Mouse (Mus musculus): Measurements from ENCODE around the gene Dip2b. TPM values are rescaled to one million over a fixed set of nuclear protein-coding genes. Genes with fewer than 3 reads are reported as not detected.

The Dip2b gene
- polyA plus RNA-seq, 1 experiment from 2014 or later: 18.8 TPM

DNA sequence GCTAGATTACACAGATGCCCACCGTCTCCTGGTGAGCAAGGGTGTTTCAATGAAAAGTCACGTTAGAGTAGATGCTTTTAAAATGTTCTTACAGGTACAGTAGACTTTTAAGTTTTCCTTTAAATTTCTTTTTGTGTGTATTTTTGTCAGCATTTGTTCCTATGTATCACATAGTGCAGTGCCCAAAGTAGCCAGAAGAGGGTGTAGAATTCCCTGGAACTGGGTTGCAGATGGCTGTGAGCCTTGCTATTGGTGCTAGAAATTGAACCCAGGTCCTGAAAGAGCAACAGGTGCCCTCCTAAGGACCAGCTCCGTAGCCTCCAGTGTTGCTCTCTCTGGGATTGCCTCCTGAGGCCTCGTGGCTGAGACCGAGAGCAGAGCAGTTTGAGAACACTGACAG, 150.1 kb downstream of the Dip2b start:
- Histone ChIP-seq H3K9ac (no peak overlapping the region), H3K4me1 (no peaks in the 10 kb centered on the region), H3K27me3 (no peaks in the 10 kb centered on the region), H3K27ac (no peak overlapping the region), H3K36me3 (ENCODE audit: poor library complexity, severe bottlenecking) (peaks cover 87% of the 10 kb centered on the region), H3K4me3 (no peak overlapping the region), H3K4me2 (no peak overlapping the region), H3K9me3 (replicated peaks) (no peaks in the 10 kb centered on the region)
- ATAC-seq: no peak
- WGBS: 94% methylated on average over 5 of the region's 5 CpGs

DNA sequence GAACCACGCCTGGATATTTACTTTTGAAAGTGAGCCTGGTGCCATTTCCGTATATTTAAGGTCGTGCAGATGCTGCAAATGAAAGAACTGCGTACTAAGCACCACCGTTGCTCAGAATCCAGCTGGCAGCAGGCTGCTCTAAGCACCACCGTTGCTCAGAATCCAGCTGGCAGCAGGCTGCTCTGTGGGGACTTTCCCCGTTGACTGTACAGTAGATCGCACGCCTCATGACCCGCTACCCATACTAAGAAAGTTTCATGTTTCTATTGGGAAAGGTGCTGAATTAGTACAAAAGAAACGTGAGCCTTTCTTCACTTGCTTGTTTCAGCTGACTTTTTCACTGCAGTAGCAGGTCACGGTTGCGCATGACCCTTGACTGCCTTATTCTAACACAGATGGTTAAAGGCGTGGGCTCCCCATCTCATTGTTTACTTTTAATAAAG, 150.5 kb downstream of the Dip2b start:
- H3K4me3 ChIP-seq: no peak overlapping the region
- no peaks in the 10 kb centered on the region for H3K4me1 ChIP-seq
- WGBS: 87% methylated on average over 14 of the region's 14 CpGs
- H3K4me2 ChIP-seq: no peak overlapping the region
- H3K27me3 ChIP-seq: no peaks in the 10 kb centered on the region
- peaks cover 87% of the 10 kb centered on the region for H3K36me3 ChIP-seq (ENCODE audit: poor library complexity, severe bottlenecking)
- ATAC-seq: no peak
- H3K9ac ChIP-seq: no peak overlapping the region
- H3K27ac ChIP-seq: no peak overlapping the region
- H3K9me3 ChIP-seq (replicated peaks): no peaks in the 10 kb centered on the region

DNA sequence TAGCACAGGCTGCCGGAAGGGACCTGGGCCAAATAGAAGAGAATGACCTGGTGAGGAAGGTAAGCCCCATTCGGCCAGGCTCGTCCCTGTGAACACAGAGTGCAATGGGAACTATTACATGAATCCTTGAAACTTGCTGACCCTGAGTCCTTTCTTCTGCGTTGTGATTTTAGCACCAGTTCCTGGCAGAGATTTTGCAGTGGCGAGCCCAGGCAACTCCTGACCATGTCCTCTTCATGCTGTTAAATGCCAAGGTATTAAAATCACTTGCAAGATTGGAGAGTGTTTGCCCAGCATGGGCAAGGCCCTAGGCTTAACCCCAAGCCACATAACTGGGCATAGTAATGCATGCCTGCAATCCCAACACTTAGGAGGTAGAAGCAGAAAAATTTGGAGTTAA, 151.6 kb downstream of the Dip2b start:
- H3K27me3 ChIP-seq: no peaks in the 10 kb centered on the region
- no peaks in the 10 kb centered on the region for H3K9me3 ChIP-seq (replicated peaks)

DNA sequence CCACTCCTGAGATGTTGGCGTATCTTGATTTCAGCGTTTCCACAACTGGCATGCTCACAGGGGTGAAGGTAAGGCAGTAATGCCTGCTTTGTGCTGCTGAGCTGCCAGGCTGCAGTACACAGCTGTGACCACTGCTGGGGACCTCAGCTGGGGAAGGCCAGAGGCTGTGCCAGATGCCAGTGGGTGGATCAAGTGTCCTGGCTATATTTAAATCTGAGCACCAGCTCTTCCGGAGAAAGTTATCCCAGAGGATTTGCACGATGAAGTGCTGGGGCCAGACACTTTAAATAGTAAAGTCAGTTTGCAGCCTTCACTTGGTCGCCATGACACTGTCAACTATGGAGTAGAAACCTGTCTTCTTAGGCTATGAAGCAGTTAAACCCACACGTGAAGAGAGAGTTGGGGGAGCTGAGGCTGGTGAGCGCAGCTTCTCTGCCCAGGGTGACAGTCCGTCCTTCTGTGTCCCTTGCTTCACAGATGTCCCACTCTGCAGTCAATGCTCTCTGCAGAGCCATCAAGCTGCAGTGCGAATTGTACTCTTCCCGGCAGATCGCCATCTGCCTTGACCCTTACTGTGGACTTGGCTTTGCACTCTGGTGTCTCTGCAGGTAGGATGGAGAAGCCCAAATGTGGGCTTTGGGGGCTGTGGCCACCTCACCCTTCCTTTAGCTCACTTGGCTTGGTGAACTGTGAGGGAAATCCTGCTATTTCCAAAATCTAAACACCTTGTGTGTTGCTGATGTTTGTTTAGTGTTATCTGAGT, 160.7 kb downstream of the Dip2b start:
- Histone ChIP-seq H3K4me3 (no peak overlapping the region), H3K27ac (no peak overlapping the region), H3K36me3 (ENCODE audit: poor library complexity, severe bottlenecking) (peaks cover 93% of the 10 kb centered on the region), H3K9me3 (replicated peaks) (no peaks in the 10 kb centered on the region), H3K4me1 (no peaks in the 10 kb centered on the region), H3K4me2 (no peak overlapping the region), H3K9ac (no peak overlapping the region), H3K27me3 (no peaks in the 10 kb centered on the region)
- no peak for ATAC-seq
- WGBS: 92% methylated on average over 11 of the region's 11 CpGs

More for the DNA sequence above, 151.6 kb downstream of the Dip2b start:
- peaks cover 87% of the 10 kb centered on the region for H3K36me3 ChIP-seq (ENCODE audit: poor library complexity, severe bottlenecking)
- no peak overlapping the region for H3K9ac ChIP-seq
- no peak overlapping the region for H3K4me2 ChIP-seq
- WGBS: 96% methylated on average over 5 of the region's 5 CpGs
- H3K4me1 ChIP-seq: no peaks in the 10 kb centered on the region
- no peak overlapping the region for H3K27ac ChIP-seq
- ATAC-seq: no peak
- no peak overlapping the region for H3K4me3 ChIP-seq

DNA sequence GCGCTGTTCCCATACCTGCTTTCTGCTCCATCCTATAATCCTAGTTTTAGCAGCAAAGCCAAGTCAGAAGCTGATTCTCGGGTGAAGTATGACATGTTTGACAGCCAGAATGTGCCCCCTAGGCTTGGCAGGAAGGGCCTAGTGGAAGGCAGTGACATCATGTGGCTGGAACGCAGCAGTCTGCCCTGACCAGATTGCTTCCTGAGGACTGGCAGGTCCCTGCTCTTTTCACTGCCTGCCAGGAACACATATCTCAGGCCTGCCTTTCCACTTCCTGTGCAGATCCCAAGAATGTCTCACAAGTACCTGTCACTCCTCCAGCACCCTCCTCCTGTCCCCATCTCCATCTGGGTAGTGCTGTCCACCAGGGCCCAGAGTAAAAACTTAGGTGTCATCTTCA, 161.3 kb downstream of the Dip2b start:
- H3K27ac ChIP-seq: no peak overlapping the region
- no peak for ATAC-seq
- no peaks in the 10 kb centered on the region for H3K27me3 ChIP-seq
- no peak overlapping the region for H3K9ac ChIP-seq
- H3K9me3 ChIP-seq (replicated peaks): no peaks in the 10 kb centered on the region
- no peak overlapping the region for H3K4me2 ChIP-seq
- H3K4me1 ChIP-seq: no peaks in the 10 kb centered on the region
- no peak overlapping the region for H3K4me3 ChIP-seq
- 87% methylated on average over 3 of the region's 3 CpGs for WGBS
- H3K36me3 ChIP-seq (ENCODE audit: poor library complexity, severe bottlenecking): peaks cover 93% of the 10 kb centered on the region

DNA sequence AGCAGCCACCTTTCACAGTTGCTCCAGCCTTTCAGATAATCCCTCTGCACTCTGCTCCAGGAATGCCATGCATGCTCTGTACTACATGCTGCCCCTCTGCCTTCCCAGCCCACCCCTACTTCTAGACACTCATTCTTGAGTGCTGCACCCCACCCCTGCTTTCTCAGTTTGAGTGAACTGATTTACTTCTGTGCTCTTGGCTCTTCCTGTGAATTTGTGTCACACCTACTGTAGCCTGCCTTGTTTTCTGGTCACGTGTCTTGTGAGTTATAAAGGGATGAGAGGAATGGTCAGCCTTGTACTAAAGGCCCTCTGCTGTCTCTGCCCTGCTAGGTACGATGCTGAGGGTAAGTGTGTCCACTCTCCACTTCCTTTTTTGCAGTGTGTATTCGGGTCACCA, 163.3 kb downstream of the Dip2b start:
- Histone ChIP-seq H3K9me3 (replicated peaks) (no peaks in the 10 kb centered on the region), H3K36me3 (ENCODE audit: poor library complexity, severe bottlenecking) (peaks cover 95% of the 10 kb centered on the region), H3K27ac (no peak overlapping the region), H3K27me3 (no peaks in the 10 kb centered on the region), H3K4me3 (no peak overlapping the region), H3K9ac (no peak overlapping the region), H3K4me1 (no peaks in the 10 kb centered on the region), H3K4me2 (no peak overlapping the region)
- 87% methylated on average over 3 of the region's 3 CpGs for WGBS
- ATAC-seq: no peak

DNA sequence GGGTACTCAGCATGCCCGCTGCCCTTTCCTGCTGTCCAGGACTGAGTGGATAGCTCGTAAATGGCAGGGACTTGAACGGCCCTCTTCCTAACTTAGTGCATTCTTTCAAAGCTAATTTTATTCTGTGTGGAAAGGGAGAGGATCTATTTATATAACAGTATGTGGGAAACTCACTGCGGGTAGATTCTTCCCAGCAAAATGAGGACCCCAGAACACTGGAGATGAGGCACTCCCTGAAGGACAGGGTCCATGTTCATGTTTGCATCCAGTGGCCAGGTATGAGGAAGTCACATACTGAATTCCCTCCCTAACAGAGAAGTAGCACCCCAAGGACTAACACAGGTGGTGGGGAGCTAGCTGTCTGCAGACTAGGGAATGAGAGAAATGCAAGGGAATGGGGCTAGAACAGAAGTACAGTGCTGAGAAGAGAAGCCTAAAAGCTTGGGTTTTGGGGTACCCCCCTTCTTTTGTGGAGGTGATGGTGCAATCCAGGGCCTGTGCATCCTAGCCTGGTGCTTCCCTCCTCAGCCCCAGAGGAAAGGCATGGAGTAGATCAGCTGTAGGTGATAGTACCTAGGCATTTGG, 164.1 kb downstream of the Dip2b start:
- Histone ChIP-seq H3K4me3 (no peak overlapping the region), H3K4me2 (no peak overlapping the region), H3K36me3 (ENCODE audit: poor library complexity, severe bottlenecking) (peaks cover 95% of the 10 kb centered on the region), H3K9ac (peak overlapping the region; percentile 18; the same call in 1 of the 2 replicates), H3K27ac (no peak overlapping the region), H3K4me1 (no peaks in the 10 kb centered on the region), H3K27me3 (no peaks in the 10 kb centered on the region), H3K9me3 (replicated peaks) (no peaks in the 10 kb centered on the region)
- WGBS: 94% methylated on average over 4 of the region's 4 CpGs
- no peak for ATAC-seq

DNA sequence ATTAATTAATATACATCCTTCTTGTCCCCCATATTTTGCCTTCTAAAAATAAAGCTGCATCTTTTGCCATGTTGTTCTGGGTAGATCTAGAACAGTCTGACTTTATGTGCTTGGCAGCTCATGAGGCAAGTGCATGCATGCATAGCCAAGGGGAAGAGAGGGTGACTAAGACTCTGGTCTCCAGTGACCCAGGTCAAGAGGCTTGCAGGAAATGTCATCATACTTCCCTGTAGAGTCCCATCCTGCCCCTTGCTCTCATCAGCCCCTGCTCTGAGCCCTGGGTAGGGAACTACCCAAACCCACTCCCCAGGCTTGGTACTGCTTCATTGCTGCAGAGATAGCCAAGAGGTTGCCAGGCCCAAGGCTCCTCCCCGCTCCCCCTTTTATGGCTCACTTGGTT, 166.1 kb downstream of the Dip2b start:
- H3K4me3 ChIP-seq: no peak overlapping the region
- H3K4me1 ChIP-seq: no peaks in the 10 kb centered on the region
- H3K27me3 ChIP-seq: no peaks in the 10 kb centered on the region
- H3K36me3 ChIP-seq (ENCODE audit: poor library complexity, severe bottlenecking): peaks cover 94% of the 10 kb centered on the region
- no peak overlapping the region for H3K4me2 ChIP-seq
- WGBS: 100% methylated on average over 1 of the region's 1 CpGs
- H3K9ac ChIP-seq: no peak overlapping the region
- H3K27ac ChIP-seq: no peak overlapping the region
- H3K9me3 ChIP-seq (replicated peaks): no peaks in the 10 kb centered on the region
- no peak for ATAC-seq

DNA sequence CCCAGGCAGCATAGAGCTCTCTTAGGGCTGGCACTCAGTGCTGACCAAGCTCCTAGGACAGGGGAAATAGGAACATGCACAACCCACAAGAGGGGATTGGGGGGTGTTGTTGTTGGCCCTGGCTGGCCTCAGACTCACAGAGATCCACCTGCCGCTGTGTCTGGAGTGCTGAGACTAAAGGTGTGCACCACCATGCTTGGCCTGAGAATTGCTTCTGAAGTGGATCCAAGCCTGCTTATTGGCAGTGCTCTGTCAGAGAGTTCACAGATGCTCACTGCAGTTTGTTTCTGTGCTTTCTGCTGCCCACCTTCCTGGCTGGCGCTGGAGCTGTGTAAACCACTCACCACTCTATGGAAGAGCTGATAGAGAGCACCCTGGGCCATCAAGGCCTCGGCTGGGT, 171.5 kb downstream of the Dip2b start:
- no peak for ATAC-seq
- Histone ChIP-seq H3K4me1 (no peaks in the 10 kb centered on the region), H3K27ac (no peak overlapping the region), H3K9ac (no peak overlapping the region), H3K9me3 (replicated peaks) (no peaks in the 10 kb centered on the region), H3K4me3 (no peak overlapping the region), H3K36me3 (ENCODE audit: poor library complexity, severe bottlenecking) (peaks cover 96% of the 10 kb centered on the region), H3K27me3 (no peaks in the 10 kb centered on the region), H3K4me2 (no peak overlapping the region)
- 96% methylated on average over 3 of the region's 3 CpGs for WGBS

DNA sequence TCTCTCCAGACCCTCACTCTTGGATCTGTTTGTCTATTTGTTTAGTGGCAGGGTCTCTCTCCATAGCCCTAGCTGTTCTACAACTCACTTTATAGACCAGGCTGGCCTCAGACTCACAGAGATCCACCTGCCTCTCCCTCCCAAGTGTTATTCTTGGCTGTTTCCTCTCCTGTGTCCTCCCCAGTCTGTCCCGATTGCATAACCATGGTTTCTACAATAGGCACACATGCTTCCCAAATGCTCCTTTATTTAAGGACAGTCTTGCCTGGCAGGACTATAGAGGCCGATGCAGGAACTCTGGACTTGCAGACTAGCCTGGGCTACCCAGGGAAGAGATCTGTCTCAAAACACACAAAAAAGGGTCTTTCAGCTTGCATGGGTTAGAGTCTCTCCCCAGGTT, 174.9 kb downstream of the Dip2b start:
- Histone ChIP-seq H3K4me1 (no peaks in the 10 kb centered on the region), H3K4me2 (no peak overlapping the region), H3K27me3 (no peaks in the 10 kb centered on the region), H3K9ac (no peak overlapping the region), H3K4me3 (no peak overlapping the region), H3K9me3 (replicated peaks) (no peaks in the 10 kb centered on the region), H3K27ac (no peak overlapping the region), H3K36me3 (ENCODE audit: poor library complexity, severe bottlenecking) (peaks cover 92% of the 10 kb centered on the region)
- ATAC-seq: no peak
- 91% methylated on average over 2 of the region's 2 CpGs for WGBS

DNA sequence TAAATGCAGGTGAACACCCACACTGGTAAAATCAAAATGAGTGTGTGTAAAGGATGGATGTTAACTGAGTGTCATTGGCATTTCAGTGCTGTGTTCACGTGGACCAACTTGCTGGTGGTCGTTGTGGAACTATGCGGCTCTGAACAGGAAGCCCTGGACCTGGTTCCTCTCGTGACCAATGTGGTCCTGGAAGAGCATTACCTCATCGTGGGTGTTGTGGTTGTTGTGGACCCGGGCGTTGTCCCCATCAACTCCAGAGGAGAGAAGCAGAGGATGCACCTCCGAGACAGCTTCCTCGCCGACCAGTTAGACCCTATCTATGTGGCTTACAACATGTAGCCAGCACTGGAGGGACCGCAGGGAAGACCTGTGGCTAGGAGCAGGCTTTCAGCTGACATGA, 176.6 kb downstream of the Dip2b start:
- Histone ChIP-seq H3K4me1 (no peaks in the 10 kb centered on the region), H3K9me3 (replicated peaks) (no peaks in the 10 kb centered on the region), H3K27ac (no peak overlapping the region), H3K9ac (no peak overlapping the region), H3K4me2 (no peak overlapping the region), H3K36me3 (ENCODE audit: poor library complexity, severe bottlenecking) (peaks cover 77% of the 10 kb centered on the region), H3K4me3 (no peak overlapping the region), H3K27me3 (no peaks in the 10 kb centered on the region)
- ATAC-seq: no peak
- WGBS: 94% methylated on average over 11 of the region's 11 CpGs

DNA sequence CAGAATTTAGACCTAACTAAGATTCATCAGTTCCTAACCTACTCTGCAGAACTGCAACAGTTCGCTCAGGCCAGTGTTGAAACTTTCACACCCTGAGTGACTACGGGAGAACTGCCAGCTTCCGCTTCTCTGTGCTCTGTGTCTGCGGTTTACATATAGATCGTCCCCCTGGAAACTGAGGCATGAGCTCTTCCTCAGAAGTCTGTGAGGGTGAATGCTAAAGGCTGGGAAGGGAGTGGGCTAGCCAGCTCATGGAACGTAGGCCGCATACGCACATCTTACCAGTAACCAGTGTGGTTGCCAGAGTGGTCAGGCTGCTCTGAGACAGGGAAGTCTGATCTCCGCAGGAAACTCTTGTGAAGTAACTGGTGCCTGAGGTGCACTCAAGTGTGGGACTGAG, 177.7 kb downstream of the Dip2b start:
- no peak overlapping the region for H3K27ac ChIP-seq
- peaks cover 66% of the 10 kb centered on the region for H3K36me3 ChIP-seq (ENCODE audit: poor library complexity, severe bottlenecking)
- 93% methylated on average over 9 of the region's 9 CpGs for WGBS
- H3K4me1 ChIP-seq: no peaks in the 10 kb centered on the region
- H3K9ac ChIP-seq: no peak overlapping the region
- no peaks in the 10 kb centered on the region for H3K27me3 ChIP-seq
- no peak overlapping the region for H3K4me3 ChIP-seq
- H3K9me3 ChIP-seq (replicated peaks): no peaks in the 10 kb centered on the region
- no peak overlapping the region for H3K4me2 ChIP-seq
- no peak for ATAC-seq

DNA sequence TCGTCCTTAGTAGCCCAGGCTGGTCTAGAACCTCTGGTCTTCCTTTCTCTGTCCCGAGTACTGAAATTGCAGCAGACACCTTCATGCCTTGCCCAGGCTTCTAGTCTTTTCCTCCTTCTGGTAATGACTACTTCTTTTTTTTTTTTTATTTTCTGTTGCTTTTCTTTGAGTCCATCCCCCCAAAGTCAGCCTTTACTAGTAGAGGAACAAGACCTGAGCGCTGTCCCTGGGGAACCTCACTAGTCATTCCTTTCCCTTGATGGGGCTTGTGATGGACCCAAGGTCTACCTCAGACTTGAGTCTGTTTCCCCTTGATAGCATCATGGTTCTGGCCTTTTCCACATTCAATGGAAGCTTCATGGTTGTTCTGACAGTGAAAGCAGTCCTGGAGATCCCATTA, 179.6 kb downstream of the Dip2b start:
- Histone ChIP-seq H3K27ac (no peak overlapping the region), H3K4me2 (no peak overlapping the region), H3K4me3 (no peak overlapping the region), H3K36me3 (ENCODE audit: poor library complexity, severe bottlenecking) (peaks cover 51% of the 10 kb centered on the region), H3K9ac (no peak overlapping the region), H3K9me3 (replicated peaks) (peaks cover 5% of the 10 kb centered on the region), H3K4me1 (no peaks in the 10 kb centered on the region), H3K27me3 (no peaks in the 10 kb centered on the region)
- no peak for ATAC-seq
- 95% methylated on average over 3 of the region's 3 CpGs for WGBS
